ENCODE assay signal across 23 mouse cellular contexts in the genomic region with DNA sequence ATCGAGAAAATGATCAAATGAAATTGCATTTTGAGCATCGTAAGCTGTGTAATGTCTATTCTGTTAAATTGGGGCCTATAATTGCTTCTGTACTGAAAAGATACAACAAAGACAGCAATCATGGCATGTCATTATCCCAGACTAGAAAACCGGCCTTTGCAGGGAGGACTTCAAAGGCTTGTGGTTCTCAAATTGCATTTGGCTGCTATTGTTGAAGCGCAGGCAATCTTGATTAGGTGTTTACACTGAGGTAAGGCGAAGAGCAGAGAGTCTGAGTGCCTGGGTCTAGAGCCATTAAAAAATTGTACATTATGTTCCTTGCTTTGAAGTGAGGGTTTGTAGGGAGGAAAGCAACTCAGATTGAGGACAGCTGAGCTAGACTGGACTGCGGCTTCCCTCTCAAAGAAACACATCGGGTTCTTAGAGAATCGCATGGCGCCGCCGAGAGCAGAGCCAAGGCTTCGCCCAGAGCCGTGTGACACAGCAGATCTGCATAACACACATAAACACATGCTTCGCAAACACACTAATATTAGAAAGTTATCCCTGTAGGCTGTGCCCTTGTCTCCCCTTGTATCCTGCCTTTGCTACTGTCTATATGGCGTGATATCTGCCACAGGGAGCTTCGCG. TPM values are rescaled to one million over a fixed set of nuclear protein-coding genes. Genes with fewer than 3 reads are reported as not detected.
"Had no signal": no experiment of that assay in that cellular context is flagged by ENCODE, and none has a peak within 500 bp of the region (broad histone marks: within the 10 kb centered on the region; RNA-seq: fewer than 3 reads in every experiment).

No protein-coding gene starts in this region.

- H3K4me2 ChIP-seq: limb, embryonic 15.5 days; liver, embryonic 12.5 days; lung, embryonic 14.5 days; neural tube, embryonic 12.5 days had no signal

- H3K4me1 ChIP-seq: limb, embryonic 15.5 days; liver, embryonic 12.5 days; neural tube, embryonic 12.5 days had no signal

- H3K4me3 ChIP-seq: limb, embryonic 15.5 days; liver, embryonic 12.5 days; neural tube, embryonic 12.5 days had no signal

- H3K27me3 ChIP-seq: limb, embryonic 15.5 days; liver, embryonic 12.5 days; neural tube, embryonic 12.5 days had no signal

- H3K36me3 ChIP-seq: limb, embryonic 15.5 days; liver, embryonic 12.5 days; neural tube, embryonic 12.5 days had no signal

- H3K9me3 ChIP-seq: limb, embryonic 15.5 days; liver, embryonic 12.5 days; neural tube, embryonic 12.5 days had no signal

- H3K27ac ChIP-seq: kidney, postnatal 0 days; limb, embryonic 15.5 days; liver, embryonic 12.5 days; neural tube, embryonic 12.5 days; stomach, postnatal 0 days had no signal

- DNase-seq: kidney, adult 9 months; kidney, postnatal 36 days; layer of hippocampus, adult 9-11 months; layer of hippocampus, postnatal 36 days; lung, embryonic 14.5 days; lung, postnatal 10 days; lung, postnatal 4 days; retina, postnatal 1 day; right cerebral cortex, postnatal 4 days; thymus, postnatal 4 days had no signal

- ATAC-seq: liver, embryonic 12.5 days had no signal

- H3K9ac ChIP-seq: limb, embryonic 15.5 days; liver, embryonic 12.5 days; lung, embryonic 14.5 days; neural tube, embryonic 12.5 days had no signal

RNA-seq across cellular contexts. Expression of gene Jhy, which starts 36.5 kb away (rescaled TPM):
- total RNA-seq: megakaryocyte, adult 5-6 weeks; monocyte, adult 5-6 weeks; neutrophil, adult 5-6 weeks had no signal
- polyA plus RNA-seq: limb, embryonic 15.5 days; liver, embryonic 16.5 days had no signal

RNA-seq across cellular contexts. Expression of gene Bsx, which starts 53.5 kb away (rescaled TPM):
- total RNA-seq: layer of hippocampus, adult 18-20 months; layer of hippocampus, postnatal 36 days; left cerebral cortex, adult 8-10 months; megakaryocyte, adult 5-6 weeks; monocyte, adult 5-6 weeks; neutrophil, adult 5-6 weeks had no signal
- polyA plus RNA-seq: kidney, postnatal 0 days; limb, embryonic 11.5 days; limb, embryonic 15.5 days; liver, embryonic 12.5 days; liver, embryonic 16.5 days; lung, embryonic 14.5 days; neural tube, embryonic 12.5 days; spleen, adult 2 months; stomach, postnatal 0 days had no signal
